Mouse (Mus musculus): Measurements from ENCODE around the gene Daam2.

Gene Daam2

GRCm38 (mm10) chr17:49432071-49432711 is 132.0 kb downstream of the Daam2 start:
- DNase-seq (ENCODE audit: low read depth, low spot score) = no peak

- no peak for DNase-seq (ENCODE audit: low read depth, low spot score)
Measured at GRCm38 (mm10) chr17:49431176-49431575, 133.0 kb downstream of the Daam2 start.

- no peak for DNase-seq (ENCODE audit: low read depth, low spot score)
Measured at GRCm38 (mm10) chr17:49430136-49430535, 134.0 kb downstream of the Daam2 start.

GRCm38 (mm10) chr17:49429471-49430129 is 134.5 kb downstream of the Daam2 start:
- DNase-seq (ENCODE audit: low read depth, low spot score) = no peak

GRCm38 (mm10) chr17:49428751-49429415 is 135.3 kb downstream of the Daam2 start:
- DNase-seq (ENCODE audit: low read depth, low spot score) = no peak

GRCm38 (mm10) chr17:49428239-49428688 is 135.9 kb downstream of the Daam2 start, which contains the start of gene Mocs1:
Mocs1 (plus strand) TSS chr17:49428362.
- peak; percentile 79 for DNase-seq (ENCODE audit: low read depth, low spot score)

- DNase-seq (ENCODE audit: low read depth, low spot score) = no peak
Measured at GRCm38 (mm10) chr17:49427631-49428238, 136.4 kb downstream of the Daam2 start.

GRCm38 (mm10) chr17:49423872-49424271 is 140.3 kb downstream of the Daam2 start:
- DNase-seq (ENCODE audit: low read depth, low spot score) = no peak

- no peak for DNase-seq (ENCODE audit: low read depth, low spot score)
Measured at GRCm38 (mm10) chr17:49423067-49423325, 141.1 kb downstream of the Daam2 start.

- DNase-seq (ENCODE audit: low read depth, low spot score) = no peak
Measured at GRCm38 (mm10) chr17:49422286-49423066, 141.7 kb downstream of the Daam2 start.

GRCm38 (mm10) chr17:49419813-49420212 is 144.3 kb downstream of the Daam2 start:
- DNase-seq (ENCODE audit: low read depth, low spot score) = no peak

- no peak for DNase-seq (ENCODE audit: low read depth, low spot score)
Measured at GRCm38 (mm10) chr17:49416228-49416627, 147.9 kb downstream of the Daam2 start.

GRCm38 (mm10) chr17:49413554-49413953 is 150.6 kb downstream of the Daam2 start:
- DNase-seq (ENCODE audit: low read depth, low spot score) = no peak

GRCm38 (mm10) chr17:49412974-49413373 is 151.2 kb downstream of the Daam2 start:
- no peak for DNase-seq (ENCODE audit: low read depth, low spot score)
